Mouse (Mus musculus): Measurements from ENCODE around the gene Hist2h2aa2.
"Not testable (repeated sequence)": the region's sequence is repeated elsewhere in the genome, so short reads cannot be mapped to it uniquely, and the experiment has no call there.

Hist2h2aa2 gene

GRCm38 (mm10) chr3:96239949-96240798 is at the start of gene Hist2h2aa2:
Gene Hist2h2aa2, minus strand, starts transcription at chr3:96240276.
- in situ Hi-C loops (cut with MboI, MseI): not testable (repeated sequence)

GRCm38 (mm10) chr3:96289201-96289600 is 49.1 kb upstream of the Hist2h2aa2 start:
- in situ Hi-C loops (cut with MboI, MseI): loop anchor here (10.0 kb wide), 1 partner anchor 46 kb away; no protein-coding TSS in a partner anchor

- in situ Hi-C loops (cut with MboI, MseI): loop anchor here (10.0 kb wide), 1 partner anchor 47 kb away; no protein-coding TSS in a partner anchor
Observed at GRCm38 (mm10) chr3:96287334-96287733, 47.3 kb upstream of the Hist2h2aa2 start.

- in situ Hi-C loops (cut with MboI, MseI): loop anchor here (10.0 kb wide), 1 partner anchor 50 kb away; no protein-coding TSS in a partner anchor
Observed at GRCm38 (mm10) chr3:96284457-96284856, 44.4 kb upstream of the Hist2h2aa2 start.

GRCm38 (mm10) chr3:96280660-96281059 is 40.6 kb upstream of the Hist2h2aa2 start:
- in situ Hi-C loops (cut with MboI, MseI): loop anchor here (10.0 kb wide), 1 partner anchor 54 kb away; no protein-coding TSS in a partner anchor

- in situ Hi-C loops (cut with MboI, MseI): no loop called here
Observed at GRCm38 (mm10) chr3:96277800-96278624, 37.9 kb upstream of the Hist2h2aa2 start.

- in situ Hi-C loops (cut with MboI, MseI): no loop called here
Observed at GRCm38 (mm10) chr3:96277428-96277799, 37.3 kb upstream of the Hist2h2aa2 start.

GRCm38 (mm10) chr3:96273591-96274465 is 33.8 kb upstream of the Hist2h2aa2 start:
- in situ Hi-C loops (cut with MboI, MseI): no loop called here

GRCm38 (mm10) chr3:96269511-96270474 is 29.7 kb upstream of the Hist2h2aa2 start, which contains the start of gene Hist2h2bb:
Gene Hist2h2bb, plus strand, starts transcription at chr3:96269752.
- in situ Hi-C loops (cut with MboI, MseI): no loop called here

GRCm38 (mm10) chr3:96268776-96269378 is 28.8 kb upstream of the Hist2h2aa2 start:
- in situ Hi-C loops (cut with MboI, MseI): not testable (repeated sequence)

GRCm38 (mm10) chr3:96268051-96268775 is 28.1 kb upstream of the Hist2h2aa2 start, which contains the start of gene Hist2h3b:
Gene Hist2h3b, plus strand, starts transcription at chr3:96268654.
- in situ Hi-C loops (cut with MboI, MseI): no loop called here

GRCm38 (mm10) chr3:96267541-96267940 is 27.5 kb upstream of the Hist2h2aa2 start:
- in situ Hi-C loops (cut with MboI, MseI): no loop called here

- in situ Hi-C loops (cut with MboI, MseI): no loop called here
Observed at GRCm38 (mm10) chr3:96266132-96266710, 26.1 kb upstream of the Hist2h2aa2 start.

- in situ Hi-C loops (cut with MboI, MseI): no loop called here
Observed at GRCm38 (mm10) chr3:96264404-96264949, 24.4 kb upstream of the Hist2h2aa2 start.

GRCm38 (mm10) chr3:96263558-96264403 is 23.7 kb upstream of the Hist2h2aa2 start:
- in situ Hi-C loops (cut with MboI, MseI): no loop called here

- in situ Hi-C loops (cut with MboI, MseI): no loop called here
Observed at GRCm38 (mm10) chr3:96262979-96263550, 23.0 kb upstream of the Hist2h2aa2 start, which contains the start of gene Hist2h4. Gene Hist2h4, minus strand, starts transcription at chr3:96263311.

Data from T-helper 1 cell (primary cell).